8 mouse cellular contexts compared by ENCODE assay signal in the genomic region with DNA sequence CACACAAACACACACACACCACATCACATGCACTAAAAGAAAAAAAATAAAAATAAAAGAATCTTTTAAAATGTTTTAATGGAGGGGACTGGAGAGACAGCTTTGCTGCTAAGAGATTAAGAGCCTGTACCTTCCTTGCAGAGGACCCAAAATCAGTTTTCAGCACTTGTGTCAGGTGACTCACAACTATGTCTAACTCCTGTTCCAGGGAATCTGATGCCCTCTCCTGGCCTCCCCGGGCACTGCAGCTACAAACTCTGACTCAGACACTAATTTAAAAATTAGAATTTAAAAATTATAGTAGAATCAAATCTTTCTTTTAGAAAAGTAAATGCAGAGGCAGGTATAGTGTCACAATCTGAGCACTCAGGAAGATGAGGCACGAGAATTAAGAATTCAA. TPM values are rescaled to one million over a fixed set of nuclear protein-coding genes. Genes with fewer than 3 reads are reported as not detected.
DNase-seq lines count a peak whose midpoint lies in the region; ATAC-seq and TF ChIP-seq lines count a peak whose summit lies in the region.

No protein-coding gene starts in this region.

- H3K27ac ChIP-seq in liver, postnatal 0 days (ENCODE audit: low read depth), result no peak overlapping the region

- peak; percentile 56 for TF ChIP-seq CTCF in liver, postnatal 0 days (IDR thresholded peaks at IDR 0.05; ENCODE audit: low read depth)

- ATAC-seq in liver, postnatal 0 days, result no peak

- 70% methylated on average over 2 of the region's 2 CpGs for WGBS in liver, postnatal 0 days (ENCODE audit: insufficient replicate concordance)

- no peak for TF ChIP-seq EP300 in liver, postnatal 0 days (IDR thresholded peaks at IDR 0.05; ENCODE audit: low read depth)

- DNase-seq in adrenal gland, adult 2 months, result peak; percentile 24
- DNase-seq in adrenal gland, postnatal 4 days (ENCODE audit: low spot score in 2 of 2), result no peak
- peak; percentile 17 for DNase-seq in left cerebral cortex, postnatal 4 days
- no peak for DNase-seq in left cerebral cortex, adult 8-10 months (ENCODE audit: low spot score in 2 of 2)
- peak; percentile 57 for DNase-seq in ZHBTc4 (ENCODE audit: low read depth, low spot score)
- peak; percentile 35 for DNase-seq in liver, postnatal 0 days
- peak; percentile 77 for DNase-seq in thymus, postnatal 4 days
- no peak for DNase-seq in right cerebral cortex, postnatal 36 days (ENCODE audit: low spot score in 2 of 2)

- H3K4me1 ChIP-seq in liver, postnatal 0 days (ENCODE audit: insufficient read depth), result no peaks in the 10 kb centered on the region

- intact Hi-C loops in left cerebral cortex, postnatal 4 days (cut with DNase I), result no loop called here

- H3K4me2 ChIP-seq in liver, postnatal 0 days (ENCODE audit: low read depth, low read length), result no peak overlapping the region

- H3K27me3 ChIP-seq in liver, postnatal 0 days (ENCODE audit: insufficient read depth, low read length), result no peaks in the 10 kb centered on the region

- H3K9ac ChIP-seq in liver, postnatal 0 days (replicated peaks), result no peak overlapping the region

- H3K4me3 ChIP-seq in liver, postnatal 0 days (ENCODE audit: low read depth, low read length), result no peak overlapping the region

- H3K9me3 ChIP-seq in liver, postnatal 0 days (ENCODE audit: low read length), result no peaks in the 10 kb centered on the region

- peaks cover 14% of the 10 kb centered on the region; the same call in 1 of the 2 replicates for H3K36me3 ChIP-seq in liver, postnatal 0 days (replicated peaks; ENCODE audit: insufficient read depth, low read length)

RNA-seq across cellular contexts. Expression of a gene that starts 51.8 kb away (rescaled TPM):
- total RNA-seq in adrenal gland, adult 2 months (2021), result 100 to 1,000 TPM; 102 to 212 TPM
- 199 and 254 TPM in 2 replicates for polyA plus RNA-seq in adrenal gland, adult 2 months (2012; rRNA removed)
- 100 to 1,000 TPM; 133 to 150 TPM for total RNA-seq in adrenal gland, postnatal 4 days (2021)
- 10 to 100 TPM; 34.0 to 34.5 TPM for total RNA-seq in left cerebral cortex, postnatal 4 days (2021)
- total RNA-seq in left cerebral cortex, adult 8-10 months (2022), result 10 to 100 TPM; 31.7 to 33.7 (median 32.7) TPM
- polyA plus RNA-seq in liver, postnatal 0 days (2015; fragmentation: Nextera tagmentation; extraction: Ambion mirVana), result 90.6 and 95.6 TPM in 2 replicates

RNA-seq across cellular contexts. Expression of a gene that starts 52.0 kb away (rescaled TPM):
- total RNA-seq in adrenal gland, adult 2 months (2021), result 1 to 10 TPM in 1 of 2 experiments, under 1 TPM in 1; 0.45 to 1.4 TPM
- 1.3 and 2.2 TPM in 2 replicates for polyA plus RNA-seq in adrenal gland, adult 2 months (2012; rRNA removed)
- total RNA-seq in adrenal gland, postnatal 4 days (2021), result 10 to 100 TPM in 1 of 2 experiments, 1 to 10 TPM in 1; 4.7 to 12.0 TPM
- under 1 TPM; 0.60 to 0.72 TPM for total RNA-seq in left cerebral cortex, postnatal 4 days (2021)
- 1 to 10 TPM in 2 of 4 experiments, under 1 TPM in 2; 0.50 to 1.5 (median 0.85) TPM for total RNA-seq in left cerebral cortex, adult 8-10 months (2022)
- polyA plus RNA-seq in liver, postnatal 0 days (2015; fragmentation: Nextera tagmentation; extraction: Ambion mirVana), result 2.7 and 3.5 TPM in 2 replicates

RNA-seq across cellular contexts. Expression of a gene that starts 59.7 kb away (rescaled TPM):
- 10 to 100 TPM in 1 of 2 experiments, 1 to 10 TPM in 1; 4.9 to 14.6 TPM for total RNA-seq in adrenal gland, adult 2 months (2021)
- 10.5 and 15.0 TPM in 2 replicates for polyA plus RNA-seq in adrenal gland, adult 2 months (2012; rRNA removed)
- total RNA-seq in adrenal gland, postnatal 4 days (2021), result 10 to 100 TPM; 13.8 to 13.9 TPM
- total RNA-seq in left cerebral cortex, postnatal 4 days (2021), result 1 to 10 TPM; 2.8 to 3.2 TPM
- total RNA-seq in left cerebral cortex, adult 8-10 months (2022), result 1 to 10 TPM; 2.1 to 4.8 (median 3.4) TPM
- polyA plus RNA-seq in liver, postnatal 0 days (2015; fragmentation: Nextera tagmentation; extraction: Ambion mirVana), result 1.9 and 2.1 TPM in 2 replicates

Comparison
In these comparisons a context has a peak if more than half of its experiments do, and no peak if none do; other contexts are left out.
1. DNase-seq: peak in adrenal gland, adult 2 months (single experiment), left cerebral cortex, postnatal 4 days (single experiment), ZHBTc4 (single experiment), liver, postnatal 0 days (single experiment) and thymus, postnatal 4 days (single experiment); none in adrenal gland, postnatal 4 days (0 of 2), left cerebral cortex, adult 8-10 months (0 of 2) and right cerebral cortex, postnatal 36 days (0 of 2).